Mouse (Mus musculus): ENCODE results near the gene Evi2.

Evi2 gene

GRCm38 (mm10) chr11:79530333-79530761 is at the start of gene Evi2, which contains the start of gene Evi2a:
Evi2 (minus strand) TSS chr11:79530589.
Evi2a (minus strand) TSS chr11:79530609.
- no peak for DNase-seq

DNA sequence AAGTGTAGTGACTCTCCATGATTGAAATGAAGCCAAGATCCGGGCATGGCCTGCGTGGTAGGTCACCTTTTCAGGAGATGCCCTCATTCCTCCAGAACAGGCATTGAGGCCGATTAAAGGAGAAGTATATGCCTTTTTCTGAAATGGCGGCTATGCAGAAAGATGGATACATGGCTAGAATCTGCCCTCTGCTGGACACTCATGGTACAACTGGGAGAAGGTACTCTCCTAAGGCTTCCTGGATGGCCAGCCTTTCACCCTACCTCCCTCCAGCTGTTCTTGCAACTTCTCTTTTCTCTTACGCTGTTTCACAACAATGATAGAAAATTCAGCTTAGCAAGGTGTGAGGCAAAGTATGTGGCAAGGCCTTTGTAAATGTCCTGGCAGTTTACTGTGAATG is 47.4 kb upstream of the Evi2 start:
- DNase-seq: peak; percentile 80

DNA sequence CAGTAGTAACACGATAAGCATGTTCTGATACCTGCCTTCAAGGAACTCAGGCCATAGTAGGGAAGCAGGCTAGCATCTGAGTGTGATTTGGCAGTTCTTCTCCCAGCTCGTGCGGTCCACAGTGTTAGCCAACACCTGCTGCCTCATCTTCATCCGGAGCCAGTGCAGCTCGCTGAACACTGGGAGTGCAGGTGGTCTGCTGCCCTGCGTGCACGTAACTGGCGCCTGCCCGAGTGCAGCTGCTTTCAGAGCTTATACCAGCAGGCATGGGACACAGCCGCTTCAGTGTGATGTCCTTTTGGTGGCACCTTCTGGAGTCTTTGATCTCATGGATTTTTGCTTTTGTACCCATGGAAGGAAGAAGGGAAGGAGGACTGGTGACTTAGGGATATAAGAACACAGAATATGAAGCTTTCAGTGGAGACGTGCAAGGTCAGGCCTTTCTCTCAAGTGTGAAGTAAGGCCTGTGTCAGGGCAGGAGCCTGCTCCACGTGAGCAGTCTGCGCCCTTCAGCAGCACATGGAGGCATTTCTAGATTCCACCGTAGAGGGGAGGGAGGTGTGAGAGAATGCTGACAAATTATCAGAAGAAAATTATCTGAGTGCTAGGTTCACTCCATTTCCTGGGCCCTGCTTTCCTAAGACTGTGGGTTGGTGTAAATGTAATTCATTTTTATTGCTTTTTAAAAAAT is 45.1 kb upstream of the Evi2 start:
- no peak for DNase-seq

DNA sequence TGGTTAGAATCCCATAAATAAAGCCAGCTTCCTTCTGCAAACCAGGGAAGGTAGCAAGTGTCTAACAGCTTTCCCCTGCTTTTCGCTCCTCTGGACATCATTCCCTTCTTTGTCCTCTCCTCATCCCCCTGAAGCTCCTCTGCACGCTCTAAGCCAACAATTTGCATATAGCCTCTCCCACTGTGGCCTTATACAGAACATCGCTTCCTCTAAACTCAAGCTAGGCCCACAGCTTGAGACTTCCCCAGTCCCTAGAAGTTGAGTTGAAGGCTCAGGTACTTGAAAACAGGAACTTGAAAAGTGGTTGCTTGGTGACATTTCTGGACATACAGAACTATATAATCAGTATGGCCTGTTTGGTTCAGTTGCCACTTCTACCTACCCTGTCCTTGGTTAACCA is 43.4 kb upstream of the Evi2 start:
- DNase-seq: no peak

DNA sequence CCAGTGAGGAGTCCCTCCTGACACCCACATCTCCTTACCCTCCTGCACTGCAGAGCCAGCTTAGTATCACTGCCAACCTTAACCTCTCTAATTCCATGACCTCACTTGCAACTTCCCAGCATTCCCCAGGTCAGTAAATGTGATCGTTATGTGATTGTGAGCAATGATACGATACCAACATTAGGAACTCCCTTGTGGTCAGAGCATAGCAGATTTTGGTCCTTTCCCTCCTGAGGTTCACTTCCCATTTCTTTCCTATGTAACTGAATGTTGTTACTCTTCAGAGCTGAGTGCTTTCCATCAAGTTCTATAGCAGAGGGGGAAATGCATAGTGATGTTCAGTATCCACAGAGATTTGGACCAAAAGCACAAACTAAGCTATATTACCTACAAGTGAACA is 39.9 kb upstream of the Evi2 start:
- no peak for DNase-seq

GRCm38 (mm10) chr11:79568197-79568911 is 38.0 kb upstream of the Evi2 start:
- DNase-seq: no peak

DNA sequence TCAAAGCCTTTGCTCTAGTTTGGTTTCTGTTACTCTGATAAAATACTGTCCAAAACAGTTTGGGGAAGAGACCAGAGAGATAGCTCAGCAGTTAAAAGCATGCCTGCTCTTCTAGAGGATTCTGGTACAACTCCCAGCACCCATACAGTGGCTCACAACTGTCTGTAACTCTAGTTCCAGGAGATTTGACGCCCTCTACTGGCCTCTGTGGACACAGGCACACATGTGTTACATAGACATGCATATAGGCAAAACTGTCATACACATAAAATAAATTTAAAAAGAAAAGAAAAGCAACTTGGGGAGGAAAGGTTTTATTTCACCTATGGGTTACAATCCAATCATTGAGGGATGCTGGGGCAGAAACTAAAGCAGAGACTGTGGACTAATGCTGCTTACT is 36.6 kb upstream of the Evi2 start:
- no peak for DNase-seq

DNA sequence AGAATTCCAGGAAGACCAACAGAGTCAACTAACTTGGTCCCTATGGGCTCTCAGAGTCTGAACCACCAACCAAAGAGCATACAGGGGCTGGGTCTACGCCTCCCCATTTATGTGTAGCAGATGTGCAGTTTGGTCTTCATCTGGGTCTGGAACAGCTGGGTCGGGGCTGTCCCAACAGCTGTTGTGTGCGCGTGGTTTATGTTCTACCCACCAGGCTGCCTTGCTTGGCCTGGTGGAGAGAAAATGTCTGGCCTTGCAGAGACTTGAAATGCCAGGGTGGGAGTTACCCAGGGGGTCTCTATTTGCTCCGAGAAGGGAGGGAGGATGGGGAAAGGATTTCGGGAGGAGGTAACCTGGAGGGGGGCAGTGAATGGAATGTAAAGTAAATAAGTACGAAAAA is 33.1 kb upstream of the Evi2 start:
- no peak for DNase-seq

DNA sequence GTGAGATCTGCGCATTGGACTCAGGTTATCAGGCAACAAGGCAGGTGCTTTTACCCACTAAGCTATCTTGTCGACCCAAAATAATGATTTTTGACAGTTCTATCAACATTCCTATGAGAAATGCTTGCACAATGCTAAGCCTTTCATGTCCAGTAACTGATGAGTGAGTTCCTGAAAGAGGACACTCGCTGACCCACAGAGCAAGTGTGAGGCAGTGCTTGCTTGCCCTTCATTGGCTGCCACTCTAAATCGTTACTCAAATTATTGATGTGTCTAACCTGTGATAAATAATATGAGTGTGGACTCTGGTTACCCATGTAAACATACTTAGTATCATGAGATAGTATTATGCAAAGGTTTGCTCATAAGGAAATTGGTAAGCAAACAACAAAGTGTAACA is 30.1 kb upstream of the Evi2 start:
- DNase-seq: no peak

- DNase-seq: no peak
These were observed 22.2 kb upstream of the Evi2 start for GRCm38 (mm10) chr11:79552622-79553021.

DNA sequence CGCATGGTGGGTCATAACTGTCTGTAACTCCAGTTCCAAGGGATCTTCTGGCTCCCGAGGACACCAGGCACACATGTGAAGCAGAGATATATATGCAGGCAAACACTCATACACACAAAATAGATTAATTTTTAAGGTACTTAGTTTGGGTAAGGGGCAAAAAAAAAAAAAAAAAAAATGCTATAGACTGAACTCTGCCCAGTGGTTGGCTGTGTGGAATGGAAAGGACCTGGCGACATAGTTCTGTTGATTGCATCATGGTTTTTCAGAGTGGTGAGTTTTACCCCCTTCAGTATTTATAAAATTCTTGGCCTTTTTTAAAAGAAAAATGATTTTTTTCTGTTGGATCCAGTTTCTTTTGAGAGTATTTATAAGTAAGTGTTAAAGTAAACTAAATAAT is 5.9 kb upstream of the Evi2 start:
- no peak for DNase-seq

GRCm38 (mm10) chr11:79535554-79535953 is 5.2 kb upstream of the Evi2 start:
- no peak for DNase-seq

DNA sequence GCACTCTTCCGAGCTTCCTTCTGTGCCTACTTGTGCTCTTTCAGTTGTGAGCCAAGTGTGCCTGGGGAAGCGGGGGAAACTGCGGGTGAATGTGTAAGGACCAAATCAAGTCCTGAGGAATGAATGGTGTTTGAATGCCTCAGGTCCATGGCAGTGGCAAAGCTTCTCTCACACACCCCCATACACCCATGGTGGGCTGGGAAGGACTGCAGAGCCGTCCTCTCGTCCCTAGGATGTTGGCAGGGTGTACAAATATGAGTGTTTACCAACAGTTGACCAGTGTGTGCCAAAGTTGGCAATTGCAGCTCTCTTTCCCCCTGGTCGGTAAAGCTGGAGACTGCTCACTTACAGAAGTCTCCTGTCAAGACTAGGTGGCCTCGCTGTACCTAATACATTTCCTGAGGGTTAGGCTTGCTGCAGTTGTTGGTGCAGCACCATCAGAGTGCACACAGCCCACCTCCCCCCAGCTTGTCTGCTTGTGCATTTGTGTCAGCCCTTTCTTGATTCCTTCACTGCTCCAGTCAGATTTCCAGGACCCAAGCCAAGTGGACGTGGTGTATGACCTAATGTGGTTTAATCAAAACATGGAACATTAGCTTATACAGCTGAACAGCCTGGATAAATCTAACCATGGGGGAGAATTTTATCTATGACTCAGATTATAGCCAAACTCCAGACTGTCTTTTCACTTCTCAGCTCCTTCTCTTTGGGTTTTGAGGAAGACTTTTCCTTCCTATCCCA is 3.7 kb upstream of the Evi2 start:
- no peak for DNase-seq

GRCm38 (mm10) chr11:79533311-79533710 is 2.9 kb upstream of the Evi2 start:
- DNase-seq: no peak

DNA sequence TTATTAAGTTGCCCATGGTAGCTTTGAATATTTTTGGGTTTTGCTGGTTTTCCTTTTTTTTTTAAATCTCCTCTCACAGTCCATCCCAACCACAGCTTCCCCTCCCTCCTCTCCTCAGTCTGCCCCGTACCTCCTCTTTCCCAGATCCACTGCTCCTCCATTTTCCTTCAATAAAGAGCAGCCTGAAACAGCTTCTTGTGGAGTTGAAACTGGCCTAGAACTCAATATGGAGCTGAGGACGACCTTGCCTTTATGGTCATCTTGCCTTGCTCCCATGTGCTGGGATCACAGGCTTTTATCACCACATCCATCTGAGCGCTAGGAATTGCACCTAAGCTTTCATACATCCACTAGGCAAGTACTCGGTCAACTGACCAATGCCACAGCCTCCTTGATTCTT is 1.1 kb upstream of the Evi2 start:
- no peak for DNase-seq

DNA sequence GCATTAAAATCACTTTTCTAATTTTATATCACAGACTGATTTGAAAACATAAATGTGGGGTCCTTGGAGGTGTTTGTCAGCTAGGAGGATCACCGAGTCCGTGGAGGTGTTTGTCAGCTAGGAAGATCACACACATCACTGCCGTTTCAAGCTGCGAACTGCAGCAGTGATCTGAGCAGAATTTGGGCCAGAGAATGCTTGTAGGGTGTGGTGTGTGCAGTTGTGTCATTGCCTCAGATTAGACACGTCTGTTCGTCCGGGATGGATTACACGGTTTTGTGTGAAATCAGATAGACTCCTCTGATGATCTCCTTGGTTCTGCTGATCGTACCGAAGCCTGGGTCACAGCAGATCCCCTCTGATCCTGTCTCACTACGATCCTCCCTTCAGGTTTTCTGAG is 385 bp upstream of the Evi2 start:
- no peak for DNase-seq

DNA sequence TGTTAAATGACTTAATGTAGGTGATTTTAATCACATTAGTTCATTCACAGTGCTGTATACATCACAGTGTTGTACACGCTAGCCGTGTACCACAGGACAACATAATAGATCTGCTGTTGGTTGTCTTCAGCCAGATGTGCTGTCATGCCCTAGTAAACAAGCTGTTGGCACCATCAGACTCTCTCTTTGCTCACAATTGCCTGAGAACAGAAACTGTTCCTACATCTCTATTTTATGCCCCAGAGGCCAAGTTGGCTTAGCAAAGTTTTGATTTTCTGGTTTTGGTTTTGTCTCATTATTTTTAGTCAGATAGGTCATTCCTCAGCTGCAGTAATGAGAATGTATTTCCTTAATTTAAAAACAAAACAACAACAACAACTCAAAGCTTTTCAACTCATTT is 653 bp downstream of the Evi2 start:
- no peak for DNase-seq

DNA sequence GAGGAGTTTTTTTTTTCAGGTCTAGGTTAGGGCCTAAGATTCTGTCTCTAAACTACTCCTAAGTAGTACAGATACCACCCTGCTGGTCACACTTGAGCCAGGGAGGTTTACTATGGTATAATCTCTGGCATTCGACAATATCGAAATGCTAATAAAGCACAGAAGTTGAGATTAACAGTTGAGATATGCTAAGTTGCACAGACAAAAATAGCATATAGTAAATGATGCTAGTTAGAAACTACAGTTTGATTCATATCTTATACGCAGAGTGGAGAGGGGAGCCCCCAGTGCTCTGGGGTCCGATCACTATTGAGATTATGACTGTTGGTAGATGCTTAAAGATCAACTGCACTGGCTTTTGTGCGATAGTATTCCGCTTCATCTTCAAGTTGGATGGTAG is 1.2 kb downstream of the Evi2 start:
- no peak for DNase-seq

- no peak for DNase-seq
These were observed 1.8 kb downstream of the Evi2 start for GRCm38 (mm10) chr11:79528601-79529000.

GRCm38 (mm10) chr11:79527739-79528384 is 2.5 kb downstream of the Evi2 start:
- no peak for DNase-seq

GRCm38 (mm10) chr11:79527015-79527738 is 3.2 kb downstream of the Evi2 start:
- DNase-seq: no peak

DNA sequence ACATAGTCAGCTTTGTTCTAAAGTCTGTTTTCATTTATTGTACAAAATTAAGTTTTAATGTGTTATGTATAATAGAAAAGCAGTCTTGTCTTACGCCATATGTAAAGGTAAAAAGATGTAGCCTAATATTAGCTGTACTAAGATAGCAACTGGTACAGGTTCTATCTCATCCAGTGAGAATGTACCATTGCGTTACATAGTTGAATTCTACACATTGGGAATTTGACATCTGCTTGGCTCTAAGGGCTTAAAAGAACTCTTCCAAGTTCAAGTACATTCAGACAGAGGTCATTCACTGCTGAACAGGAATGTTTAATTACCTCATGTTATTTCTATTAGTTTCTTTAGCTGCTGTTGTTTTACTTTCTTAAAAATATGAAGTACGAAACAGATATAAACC is 3.8 kb downstream of the Evi2 start:
- DNase-seq: no peak

- DNase-seq: no peak
These were observed 6.1 kb downstream of the Evi2 start for GRCm38 (mm10) chr11:79524310-79524575.
